Mouse (Mus musculus) embryonic facial prominence, embryonic 15.5 days (tissue): ENCODE data around the gene Xylt1. TPM values are rescaled to one million over a fixed set of nuclear protein-coding genes. Genes with fewer than 3 reads are reported as not detected.

ENCODE experiments used
- ATAC-seq: fragments of 200-750 bp; cut with Nextera tagmentation; 2 replicates; pipeline ENCODE4 v1.8.0; 2017; ENCODE audit warnings: low read depth, moderate TSS enrichment; ENCODE audit not compliant: insufficient number of reproducible peaks, low FRiP score, low TSS enrichment
- H3K27ac ChIP-seq: fragments of 300-500 bp; sonication (generic); replicated peaks from 2 replicates; pipeline ENCODE4 v1.5.1; 2015; ENCODE audit warnings: mild to moderate bottlenecking, inconsistent platforms
- H3K27me3 ChIP-seq: fragments of 300-500 bp; sonication (generic); 2 replicates; pipeline ENCODE4 v1.6.1; 2015; ENCODE audit warnings: inconsistent platforms
- H3K36me3 ChIP-seq: fragments of 300-500 bp; sonication (generic); 2 replicates; pipeline ENCODE4 v1.6.1; 2015; ENCODE audit warnings: mild to moderate bottlenecking, inconsistent platforms
- H3K4me1 ChIP-seq: fragments of 300-500 bp; sonication (generic); 2 replicates; pipeline ENCODE4 v1.6.1; 2015; ENCODE audit warnings: inconsistent platforms
- H3K4me2 ChIP-seq: fragments of 300-500 bp; sonication (generic); replicated peaks from 2 replicates; pipeline ENCODE4 v1.6.1; 2015; ENCODE audit warnings: mild to moderate bottlenecking, inconsistent platforms
- H3K4me3 ChIP-seq: fragments of 300-500 bp; sonication (generic); replicated peaks from 2 replicates; pipeline ENCODE4 v1.5.1; 2015; ENCODE audit warnings: mild to moderate bottlenecking, inconsistent platforms
- H3K9ac ChIP-seq: fragments of 300-500 bp; sonication (generic); 2 replicates; pipeline ENCODE4 v1.6.1; 2015; ENCODE audit warnings: inconsistent platforms
- H3K9me3 ChIP-seq: fragments of 300-500 bp; sonication (generic); replicated peaks from 2 replicates; pipeline ENCODE4 v1.6.1; 2016; ENCODE audit warnings: inconsistent platforms
- WGBS: fragments of 180-500 bp; shearing (Covaris S2); methylation state at CpG from one replicate; pipeline ENCODE4 v1.1.7; 2015; 5-methylcytosine and 5-hydroxymethylcytosine counted together
- polyA plus RNA-seq: library from polyadenylated mRNA; unstranded; fragments of >200 nt; fragmentation: Nextera tagmentation; extraction: Ambion mirVana; gene quantifications from 2 replicates; pipeline ENCODE4 v1.2.1, GENCODE M21; 2015

Gene Xylt1
- polyA plus RNA-seq, 1 experiment from 2014 or later, result 2.7 TPM

DNA sequence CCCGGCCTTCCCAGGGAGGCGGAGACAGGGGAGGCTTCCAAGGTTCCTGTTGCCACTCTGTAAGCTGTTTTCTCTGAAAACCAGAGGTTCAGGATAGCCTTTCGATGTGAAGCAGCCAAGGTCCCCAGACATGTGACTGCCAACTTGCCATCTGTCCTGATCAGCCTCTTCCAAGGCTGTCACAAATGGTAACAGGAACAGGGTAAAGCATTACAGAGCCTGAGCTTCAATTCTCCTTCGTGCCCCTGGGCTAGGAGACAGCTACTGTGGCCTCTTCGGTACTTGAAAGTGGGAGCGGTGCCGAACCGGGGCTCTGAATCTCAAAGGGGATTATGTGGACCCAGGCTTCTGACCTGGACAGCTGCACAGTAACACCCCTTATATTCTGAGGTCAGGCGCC, 287.4 kb downstream of the Xylt1 start:
- WGBS, result 81% methylated on average over 9 of the region's 9 CpGs
- H3K27me3 ChIP-seq, result no peaks in the 10 kb centered on the region

DNA sequence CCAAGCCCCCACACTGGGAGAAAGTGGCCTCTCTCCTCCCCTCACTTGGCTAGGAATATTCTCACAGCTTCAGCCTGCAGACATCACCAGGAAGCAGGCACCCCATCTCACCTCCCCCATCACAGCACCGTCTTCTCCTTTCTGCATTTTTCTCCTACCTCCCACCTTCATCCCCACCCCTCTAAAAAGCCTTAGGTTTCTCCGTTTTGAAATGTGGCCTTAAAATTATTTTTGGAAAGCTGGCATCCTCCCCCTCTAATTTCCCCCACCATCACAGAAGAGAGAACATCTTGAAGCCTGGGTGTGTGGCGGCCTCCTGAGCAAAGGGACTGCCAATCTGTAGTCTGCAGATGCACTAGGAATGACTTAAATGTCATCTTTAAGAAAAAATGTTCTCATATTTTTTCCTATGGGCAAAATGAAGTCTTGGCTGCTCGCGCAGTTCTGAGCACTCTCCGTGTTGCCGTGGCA, 291.4 kb downstream of the Xylt1 start:
- Histone ChIP-seq H3K27me3 (no peaks in the 10 kb centered on the region), H3K4me1 (no peaks in the 10 kb centered on the region), H3K36me3 (0 out of 2 replicates have a peak, but pooled peaks cover 2% of the 10 kb centered on the region), H3K9me3 (no peaks in the 10 kb centered on the region), H3K9ac (no peak overlapping the region), H3K4me3 (no peak overlapping the region), H3K27ac (no peak overlapping the region), H3K4me2 (no peak overlapping the region)
- ATAC-seq, result no peak
- 84% methylated on average over 7 of the region's 7 CpGs for WGBS

More for the DNA sequence above, 287.4 kb downstream of the Xylt1 start:
- no peak overlapping the region for H3K9ac ChIP-seq
- no peaks in the 10 kb centered on the region for H3K9me3 ChIP-seq
- no peak overlapping the region for H3K27ac ChIP-seq
- no peaks in the 10 kb centered on the region for H3K4me1 ChIP-seq
- ATAC-seq, result no peak
- no peak overlapping the region for H3K4me3 ChIP-seq
- no peak overlapping the region for H3K4me2 ChIP-seq
- 0 out of 2 replicates have a peak, but pooled peaks cover 2% of the 10 kb centered on the region for H3K36me3 ChIP-seq

DNA sequence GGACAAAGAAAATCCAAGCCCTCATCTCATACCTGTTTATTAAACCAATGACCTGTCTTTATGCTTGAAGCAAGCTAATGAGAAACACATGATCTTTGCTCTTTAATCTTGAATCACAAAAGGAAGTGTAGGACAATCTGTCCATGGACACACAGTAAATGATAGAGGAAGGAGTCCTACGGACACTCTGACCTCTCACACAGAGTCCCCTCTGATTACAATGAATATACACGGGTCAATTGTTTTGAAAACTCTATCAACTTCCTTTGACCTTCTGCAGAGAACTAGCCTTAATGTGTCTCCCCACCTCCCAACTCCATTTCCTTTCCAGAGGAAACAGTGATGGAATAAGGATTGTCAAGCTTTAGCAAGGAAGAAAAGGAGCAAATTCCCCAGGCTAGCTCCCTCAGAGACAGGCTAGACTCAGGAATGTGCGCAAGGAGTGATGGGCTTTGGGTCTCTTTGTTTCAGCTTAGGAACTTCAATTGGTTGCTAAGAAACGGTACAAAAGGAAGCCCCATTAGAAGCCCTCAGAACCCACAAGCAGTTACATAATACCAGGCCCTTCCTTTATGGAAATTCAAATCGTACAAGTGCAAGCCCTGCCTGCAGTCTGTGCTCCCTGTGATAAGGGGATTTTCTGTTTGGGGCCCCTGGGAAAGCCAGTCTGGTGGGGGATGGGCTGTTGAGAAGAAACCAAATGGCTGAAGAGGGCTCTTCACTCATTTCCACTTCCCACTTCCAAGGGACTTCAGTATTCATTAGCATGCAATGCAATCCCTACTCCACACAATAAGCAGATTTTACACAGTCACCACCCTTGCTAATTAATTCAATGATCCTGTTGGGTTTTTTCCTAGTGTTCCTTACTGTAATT, 305.6 kb downstream of the Xylt1 start:
- Histone ChIP-seq H3K27me3 (no peaks in the 10 kb centered on the region), H3K27ac (no peak overlapping the region), H3K4me3 (no peak overlapping the region), H3K36me3 (no peaks in the 10 kb centered on the region), H3K4me1 (no peaks in the 10 kb centered on the region), H3K9ac (no peak overlapping the region), H3K4me2 (no peak overlapping the region), H3K9me3 (no peaks in the 10 kb centered on the region)
- 24% methylated on average over 5 of the region's 5 CpGs for WGBS
- ATAC-seq, result no peak

DNA sequence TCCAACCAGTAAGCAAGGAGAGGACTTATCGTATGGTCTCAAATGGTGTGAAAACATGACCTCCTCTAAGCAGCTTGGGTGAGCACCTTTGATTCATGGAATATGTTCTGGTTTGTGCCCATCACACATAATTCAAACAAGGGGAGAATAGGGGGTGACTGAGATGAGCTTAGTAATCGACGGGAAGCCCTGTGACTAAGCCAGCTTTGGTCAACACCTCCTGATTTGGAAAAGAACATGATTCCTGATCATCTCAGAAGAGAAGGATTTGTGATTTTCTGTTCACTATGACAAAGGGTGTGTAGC, 306.2 kb downstream of the Xylt1 start:
- Histone ChIP-seq H3K4me1 (no peaks in the 10 kb centered on the region), H3K9me3 (no peaks in the 10 kb centered on the region), H3K36me3 (no peaks in the 10 kb centered on the region), H3K27me3 (no peaks in the 10 kb centered on the region), H3K4me2 (no peak overlapping the region), H3K4me3 (no peak overlapping the region), H3K27ac (no peak overlapping the region), H3K9ac (no peak overlapping the region)
- 88% methylated on average over 3 of the region's 3 CpGs for WGBS
- ATAC-seq, result no peak

DNA sequence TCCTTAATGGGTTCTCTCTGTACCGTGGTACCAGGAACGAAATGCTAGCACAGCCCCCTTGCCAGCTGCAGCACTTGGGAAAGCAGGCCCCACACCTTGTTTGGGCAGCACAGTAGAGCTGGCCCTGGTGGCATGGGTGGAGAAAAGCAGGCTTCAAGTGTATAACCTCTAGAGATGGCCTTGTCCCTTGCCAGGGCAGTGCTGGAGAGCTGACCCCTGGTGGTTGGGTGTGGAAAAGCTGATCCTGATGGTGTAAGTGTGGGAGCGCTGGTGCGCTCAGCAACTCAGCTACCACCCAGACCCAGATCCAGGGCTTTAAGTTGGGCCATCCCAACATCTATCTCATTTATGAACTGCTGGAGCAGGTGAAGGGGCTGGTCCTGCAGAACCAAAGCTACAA, 314.8 kb downstream of the Xylt1 start:
- H3K27ac ChIP-seq, result no peak overlapping the region
- H3K27me3 ChIP-seq, result no peaks in the 10 kb centered on the region
- no peak overlapping the region for H3K4me2 ChIP-seq
- 77% methylated on average over 4 of the region's 4 CpGs for WGBS
- no peaks in the 10 kb centered on the region for H3K36me3 ChIP-seq
- no peak overlapping the region for H3K9ac ChIP-seq
- H3K4me1 ChIP-seq, result 0 out of 2 replicates have a peak, but pooled peaks cover 5% of the 10 kb centered on the region
- no peak overlapping the region for H3K4me3 ChIP-seq
- H3K9me3 ChIP-seq, result no peaks in the 10 kb centered on the region
- ATAC-seq, result no peak

DNA sequence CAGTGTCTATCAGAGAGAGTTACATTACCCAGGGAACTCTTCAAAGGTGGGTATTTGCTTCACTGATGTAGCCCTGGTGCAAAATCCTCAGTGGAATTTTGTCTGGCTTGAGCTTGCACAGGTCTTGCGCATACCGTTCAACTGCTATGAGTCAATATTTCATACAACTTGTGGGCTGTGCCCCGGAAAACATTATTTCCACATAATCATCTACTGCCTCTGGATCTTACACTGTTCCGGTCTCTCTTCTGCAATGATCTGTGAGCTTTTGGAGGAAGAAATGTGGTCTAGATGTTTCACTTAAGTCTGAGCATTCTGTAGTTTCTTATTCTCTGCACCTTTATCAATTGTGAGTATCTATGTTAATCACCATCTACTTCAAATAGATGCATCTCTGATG, 316.9 kb downstream of the Xylt1 start:
- H3K9ac ChIP-seq, result no peak overlapping the region
- H3K9me3 ChIP-seq, result no peaks in the 10 kb centered on the region
- 0 out of 2 replicates have a peak, but pooled peaks cover 5% of the 10 kb centered on the region for H3K4me1 ChIP-seq
- no peak overlapping the region for H3K27ac ChIP-seq
- no peak overlapping the region for H3K4me2 ChIP-seq
- H3K27me3 ChIP-seq, result no peaks in the 10 kb centered on the region
- no peak for ATAC-seq
- WGBS, result 91% methylated on average over 4 of the region's 4 CpGs
- no peaks in the 10 kb centered on the region for H3K36me3 ChIP-seq
- H3K4me3 ChIP-seq, result no peak overlapping the region

DNA sequence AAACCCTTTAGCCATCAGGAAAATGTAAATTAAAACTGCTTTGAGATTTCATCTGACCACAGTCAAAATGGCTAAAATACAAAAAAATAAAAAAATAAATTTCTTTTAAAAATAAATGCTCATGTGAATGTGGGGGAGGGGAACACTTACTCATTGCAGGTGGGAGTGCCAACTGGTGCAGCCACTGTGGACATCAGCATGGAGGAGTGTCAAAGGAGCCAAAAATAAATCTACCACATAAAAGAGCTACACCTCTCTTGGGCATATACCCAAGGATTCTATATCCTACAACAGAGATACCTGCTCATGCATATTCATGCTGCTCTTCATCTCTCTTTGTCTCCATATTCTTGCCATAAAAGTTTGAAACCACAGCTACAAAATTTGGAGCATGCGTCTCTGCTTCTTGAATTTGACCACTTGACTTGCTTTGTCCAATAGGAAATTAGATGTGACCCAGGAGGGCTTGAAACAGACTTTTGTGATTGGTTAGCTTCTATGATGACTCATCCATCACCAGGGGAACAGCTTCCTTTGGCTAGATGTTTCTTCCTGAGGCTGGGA, 317.9 kb downstream of the Xylt1 start:
- H3K4me3 ChIP-seq, result no peak overlapping the region
- H3K4me1 ChIP-seq, result 0 out of 2 replicates have a peak, but pooled peaks cover 5% of the 10 kb centered on the region
- ATAC-seq, result no peak
- no peak overlapping the region for H3K9ac ChIP-seq
- no peaks in the 10 kb centered on the region for H3K36me3 ChIP-seq
- no peaks in the 10 kb centered on the region for H3K9me3 ChIP-seq
- no peak overlapping the region for H3K4me2 ChIP-seq
- H3K27ac ChIP-seq, result no peak overlapping the region
- WGBS, result 91% methylated on average over 1 of the region's 1 CpGs
- no peaks in the 10 kb centered on the region for H3K27me3 ChIP-seq

DNA sequence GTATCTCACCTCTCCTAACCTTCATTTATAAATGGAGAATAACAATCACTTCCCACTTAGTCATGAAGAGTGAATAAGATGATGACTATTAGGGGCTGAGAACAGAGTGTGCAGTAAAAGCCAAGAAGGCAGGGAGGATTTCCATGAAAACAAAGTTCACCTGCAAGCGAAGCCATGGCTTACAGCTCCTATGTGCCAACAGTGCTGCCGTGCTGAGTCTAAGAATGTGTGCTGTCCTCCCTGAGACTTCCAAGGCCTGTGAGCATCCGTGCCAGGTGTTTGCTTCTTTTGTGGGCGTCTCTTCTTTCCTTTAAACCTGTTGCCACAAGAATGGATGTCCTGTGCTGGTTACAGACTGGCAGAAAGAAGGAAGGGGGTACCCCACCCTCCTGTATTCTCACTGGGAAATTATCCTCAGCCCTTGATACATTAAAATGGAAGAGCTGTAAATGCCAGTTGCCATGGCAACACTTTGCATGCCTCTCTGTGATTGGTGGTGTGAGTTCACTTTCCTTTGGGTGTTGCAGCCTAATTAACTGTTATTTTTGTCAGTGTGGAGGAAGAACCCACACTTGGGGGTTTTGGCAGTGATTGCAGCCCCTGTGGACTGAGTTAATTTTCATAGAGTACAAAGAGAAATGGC, 318.7 kb downstream of the Xylt1 start:
- H3K4me3 ChIP-seq, result no peak overlapping the region
- H3K27me3 ChIP-seq, result no peaks in the 10 kb centered on the region
- 0 out of 2 replicates have a peak overlapping the region, but pooled peaks have one; percentile 17 for H3K27ac ChIP-seq
- ATAC-seq, result no peak
- WGBS, result 70% methylated on average over 4 of the region's 4 CpGs
- H3K4me1 ChIP-seq, result 0 out of 2 replicates have a peak, but pooled peaks cover 5% of the 10 kb centered on the region
- H3K4me2 ChIP-seq, result no peak overlapping the region
- H3K9me3 ChIP-seq, result no peaks in the 10 kb centered on the region
- H3K9ac ChIP-seq, result no peak overlapping the region
- H3K36me3 ChIP-seq, result no peaks in the 10 kb centered on the region

DNA sequence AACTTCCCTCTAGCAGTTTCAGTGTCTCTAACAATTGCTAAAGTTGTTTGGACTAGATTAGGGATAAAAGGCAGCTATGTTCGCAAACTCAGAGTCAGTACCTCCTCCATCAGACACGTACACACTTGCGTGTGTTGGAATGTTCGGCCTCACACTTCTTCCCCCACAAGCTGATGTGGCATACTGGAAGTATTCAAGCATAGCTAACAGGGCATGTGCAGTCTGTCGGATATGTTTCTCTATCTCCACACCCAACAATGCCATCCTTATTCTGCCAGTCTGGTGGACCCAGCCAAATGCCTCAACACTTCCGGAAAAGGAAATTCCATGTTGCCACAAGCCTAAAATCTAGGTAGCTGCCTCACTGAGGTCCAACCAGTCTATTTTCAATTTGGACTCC, 319.3 kb downstream of the Xylt1 start:
- H3K4me3 ChIP-seq, result no peak overlapping the region
- no peak overlapping the region for H3K4me2 ChIP-seq
- ATAC-seq, result no peak
- no peaks in the 10 kb centered on the region for H3K36me3 ChIP-seq
- 61% methylated on average over 6 of the region's 6 CpGs for WGBS
- no peak overlapping the region for H3K9ac ChIP-seq
- H3K27ac ChIP-seq, result no peak overlapping the region
- 0 out of 2 replicates have a peak, but pooled peaks cover 5% of the 10 kb centered on the region for H3K4me1 ChIP-seq
- H3K9me3 ChIP-seq, result no peaks in the 10 kb centered on the region
- no peaks in the 10 kb centered on the region for H3K27me3 ChIP-seq

DNA sequence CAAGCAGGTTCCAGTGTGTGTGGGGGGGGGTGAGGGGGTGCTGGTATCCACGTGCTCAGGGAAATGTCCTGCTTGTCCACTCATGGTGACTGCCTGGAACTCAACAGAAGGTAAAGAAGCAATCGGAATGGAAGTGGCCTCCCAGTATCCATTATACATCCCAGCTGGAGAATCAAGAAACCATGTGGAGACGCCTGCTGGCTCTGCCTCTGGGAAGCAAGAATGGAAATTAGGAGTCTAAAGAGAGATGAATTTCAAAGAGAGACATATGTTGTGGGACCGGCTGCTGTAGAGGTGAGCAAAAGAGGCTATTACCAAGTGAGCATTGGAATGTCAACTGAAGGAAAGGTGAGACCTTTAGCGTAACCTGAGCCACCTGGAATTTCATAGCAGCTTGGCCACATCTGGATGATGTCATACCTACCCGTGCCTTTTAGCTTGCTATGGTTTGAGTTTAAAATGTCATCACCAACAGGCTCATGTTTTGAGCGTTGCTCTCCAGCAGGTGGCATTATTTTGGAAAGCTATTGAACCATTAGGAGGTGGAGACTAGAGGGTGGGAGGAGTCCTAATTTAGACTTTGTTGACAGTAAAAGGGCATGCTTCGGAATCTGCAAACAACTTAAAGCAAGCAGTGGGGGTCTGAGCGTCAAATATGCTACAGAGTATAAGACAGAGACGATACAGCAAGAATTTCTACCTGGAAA, 329.3 kb downstream of the Xylt1 start:
- no peak overlapping the region for H3K9ac ChIP-seq
- WGBS, result 46% methylated on average over 10 of the region's 10 CpGs
- H3K9me3 ChIP-seq, result no peaks in the 10 kb centered on the region

DNA sequence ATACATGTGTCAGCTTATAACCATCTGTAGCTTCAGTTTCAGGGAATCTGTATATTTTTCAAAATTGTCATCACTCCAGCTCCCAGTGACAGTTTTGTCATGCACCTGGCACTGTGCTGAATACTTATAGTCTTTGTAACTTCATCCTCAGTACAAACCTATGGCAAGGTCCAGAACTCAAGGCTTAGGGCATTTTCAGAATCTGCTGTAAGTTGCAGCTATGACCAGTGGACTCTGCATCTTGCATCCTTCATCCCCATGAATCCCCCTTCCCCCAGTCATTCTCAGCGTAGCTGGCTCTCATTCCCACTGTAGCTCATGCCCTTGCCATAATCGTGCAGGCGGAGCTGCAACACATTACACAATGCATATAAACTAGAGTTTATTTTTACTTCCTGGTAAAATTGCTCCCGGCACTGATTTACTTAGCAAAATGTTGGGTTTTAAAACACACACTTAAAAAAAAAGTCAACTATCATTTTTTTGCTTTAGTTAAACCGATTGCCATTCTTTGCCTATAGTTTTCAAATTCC, 336.2 kb downstream of the Xylt1 start:
- Histone ChIP-seq H3K4me2 (no peak overlapping the region), H3K27me3 (no peaks in the 10 kb centered on the region), H3K9me3 (no peaks in the 10 kb centered on the region), H3K27ac (no peak overlapping the region), H3K4me1 (no peaks in the 10 kb centered on the region), H3K9ac (no peak overlapping the region), H3K4me3 (no peak overlapping the region), H3K36me3 (no peaks in the 10 kb centered on the region)
- ATAC-seq, result no peak
- 80% methylated on average over 5 of the region's 5 CpGs for WGBS

More for the DNA sequence above, 329.3 kb downstream of the Xylt1 start:
- H3K4me2 ChIP-seq, result no peak overlapping the region
- no peak overlapping the region for H3K27ac ChIP-seq
- ATAC-seq, result no peak
- no peak overlapping the region for H3K4me3 ChIP-seq
- H3K27me3 ChIP-seq, result no peaks in the 10 kb centered on the region
- no peaks in the 10 kb centered on the region for H3K4me1 ChIP-seq
- no peaks in the 10 kb centered on the region for H3K36me3 ChIP-seq
